Mouse (Mus musculus) CH12.LX (cell line): ENCODE results near the gene Cela1. TPM values are rescaled to one million over a fixed set of nuclear protein-coding genes. Genes with fewer than 3 reads are reported as not detected.

Experiments used
- DNase-seq: peaks from one replicate; pipeline ENCODE4 v3.0.0-alpha.2; 2013; ENCODE audit errors: extremely low read depth
- H3K27ac ChIP-seq: 2 replicates; pipeline ENCODE4 v1.5.1; 2012; ENCODE audit warnings: low read depth, mild to moderate bottlenecking, control low read depth, moderate library complexity; ENCODE audit not compliant: insufficient read depth
- H3K27me3 ChIP-seq: replicated peaks from 2 replicates; pipeline ENCODE3; 2012; ENCODE audit warnings: inconsistent platforms
- H3K36me3 ChIP-seq, 2 experiments: replicated peaks in 1 of 2; 2 replicates each; pipeline versions ENCODE3 to v1.6.1; 2012; ENCODE audit warnings: inconsistent platforms in 1 of 2, low read length in 1 of 2, mild to moderate bottlenecking in 1 of 2, mixed read lengths in 1 of 2, moderate library complexity in 1 of 2; ENCODE audit not compliant: control insufficient read depth in 1 of 2, insufficient read depth in 1 of 2
- H3K4me1 ChIP-seq, 2 experiments: 2 replicates each; pipeline ENCODE4 v1.6.1; 2012; ENCODE audit warnings: inconsistent platforms in 1 of 2, moderate library complexity in 1 of 2; ENCODE audit not compliant: insufficient read depth in 2 of 2, control insufficient read depth in 1 of 2
- H3K4me2 ChIP-seq: 2 replicates; pipeline ENCODE4 v1.6.1; 2012; ENCODE audit warnings: low read depth, mild to moderate bottlenecking, control low read depth; ENCODE audit not compliant: poor library complexity, insufficient read depth, severe bottlenecking
- H3K4me3 ChIP-seq, 3 experiments: fragments of 150-350 bp in 1 of 3; sonication (generic) in 1 of 3; replicated peaks in 1 of 3; 2 replicates each; pipeline versions ENCODE3 to v1.5.1; 2011 to 2012; ENCODE audit warnings: low read depth in 2 of 3, low read length in 2 of 3, mild to moderate bottlenecking in 2 of 3, moderate library complexity in 2 of 3, control low read depth in 1 of 3, improper control_type of control experiment in 1 of 3, inconsistent platforms in 1 of 3, mixed read lengths in 1 of 3; ENCODE audit not compliant: poor library complexity in 1 of 3
- H3K79me2 ChIP-seq: replicated peaks from 2 replicates; pipeline ENCODE4 v1.6.1; 2012; ENCODE audit warnings: mild to moderate bottlenecking, moderate library complexity; ENCODE audit not compliant: control insufficient read depth, poor library complexity, insufficient read depth, severe bottlenecking; ENCODE audit errors: extremely low read depth
- H3K9ac ChIP-seq: 2 replicates; pipeline ENCODE4 v1.6.1; 2012; ENCODE audit warnings: low read depth, mild to moderate bottlenecking, control low read depth, moderate library complexity; ENCODE audit not compliant: insufficient read depth
- H3K9me3 ChIP-seq: replicated peaks from 2 replicates; pipeline ENCODE3; 2012; ENCODE audit warnings: low read length, inconsistent platforms, mixed read lengths
- BHLHE40 ChIP-seq: IDR thresholded peaks from 2 replicates; pipeline ENCODE4 v1.6.1; 2011; ENCODE audit warnings: mild to moderate bottlenecking, low read depth, low read length, improper control_type of control experiment
- CHD1 ChIP-seq: IDR thresholded peaks from 2 replicates; pipeline ENCODE4 v1.6.1; 2012; ENCODE audit warnings: low read depth, low read length, improper control_type of control experiment, inconsistent platforms
- CHD2 ChIP-seq: IDR thresholded peaks from 2 replicates; pipeline ENCODE4 v1.6.1; 2011; ENCODE audit warnings: low read length, improper control_type of control experiment
- CTCF ChIP-seq, 2 experiments: IDR thresholded peaks in 1 of 2; conservative IDR thresholded peaks in 1 of 2; 2 replicates each; pipeline ENCODE4 v1.5.1; 2011 to 2012; ENCODE audit warnings: low read depth in 2 of 2, low read length in 2 of 2, improper control_type of control experiment in 1 of 2, inconsistent platforms in 1 of 2, mild to moderate bottlenecking in 1 of 2, moderate library complexity in 1 of 2
- E2F4 ChIP-seq: IDR thresholded peaks from 2 replicates; pipeline ENCODE4 v1.6.1; 2011; ENCODE audit warnings: low read depth, low read length, improper control_type of control experiment; ENCODE audit not compliant: insufficient replicate concordance
- ELF1 ChIP-seq: IDR thresholded peaks from 2 replicates; pipeline ENCODE4 v1.6.1; 2014; ENCODE audit warnings: low read depth, mild to moderate bottlenecking, inconsistent platforms, low read length, improper control_type of control experiment
- EP300 ChIP-seq: IDR thresholded peaks from 2 replicates; pipeline ENCODE4 v1.6.1; 2011; ENCODE audit warnings: low read length, improper control_type of control experiment
- ETS1 ChIP-seq: conservative IDR thresholded peaks from 2 replicates; pipeline ENCODE4 v1.6.1; 2012; ENCODE audit warnings: low read depth, mild to moderate bottlenecking, inconsistent platforms, low read length, improper control_type of control experiment, moderate library complexity
- GABPA ChIP-seq: IDR thresholded peaks from 2 replicates; pipeline ENCODE4 v1.6.1; 2012; ENCODE audit warnings: low read depth, low read length, improper control_type of control experiment, inconsistent platforms; ENCODE audit not compliant: insufficient replicate concordance
- IRF4 ChIP-seq: IDR thresholded peaks from 2 replicates; pipeline ENCODE4 v1.6.1; 2014; ENCODE audit warnings: low read depth, mild to moderate bottlenecking, inconsistent platforms, low read length, improper control_type of control experiment
- JUN ChIP-seq: IDR thresholded peaks from 2 replicates; pipeline ENCODE4 v1.6.1; 2011; ENCODE audit warnings: low read depth, mild to moderate bottlenecking, low read length, improper control_type of control experiment, moderate library complexity; ENCODE audit not compliant: insufficient read depth
- JUND ChIP-seq: conservative IDR thresholded peaks from 2 replicates; pipeline ENCODE4 v1.6.1; 2011; ENCODE audit warnings: low read depth, low read length, improper control_type of control experiment
- KAT2A ChIP-seq: IDR thresholded peaks from 2 replicates; pipeline ENCODE4 v1.6.1; 2012; ENCODE audit warnings: low read length, improper control_type of control experiment, inconsistent platforms; ENCODE audit not compliant: insufficient replicate concordance
- MAFK ChIP-seq: IDR thresholded peaks from 2 replicates; pipeline ENCODE4 v1.6.1; 2011; ENCODE audit warnings: low read length, improper control_type of control experiment; ENCODE audit not compliant: insufficient replicate concordance
- MEF2A ChIP-seq: IDR thresholded peaks from 2 replicates; pipeline ENCODE4 v1.6.1; 2014; ENCODE audit warnings: low read depth, mild to moderate bottlenecking, inconsistent platforms, low read length, improper control_type of control experiment, borderline replicate concordance
- MXI1 ChIP-seq: IDR thresholded peaks from 2 replicates; pipeline ENCODE4 v1.6.1; 2011; ENCODE audit warnings: mild to moderate bottlenecking, low read depth, low read length, improper control_type of control experiment
- MYC ChIP-seq: IDR thresholded peaks from 2 replicates; pipeline ENCODE4 v1.6.1; 2011; ENCODE audit warnings: low read depth, mild to moderate bottlenecking, improper control_type of control experiment, low read length
- NELFE ChIP-seq: IDR thresholded peaks from 2 replicates; pipeline ENCODE4 v1.6.1; 2011; ENCODE audit warnings: low read depth, low read length, improper control_type of control experiment
- NRF1 ChIP-seq: IDR thresholded peaks from 2 replicates; pipeline ENCODE4 v1.6.1; 2014; ENCODE audit warnings: low read depth, mild to moderate bottlenecking, inconsistent platforms, low read length, improper control_type of control experiment, moderate library complexity
- PAX5 ChIP-seq: IDR thresholded peaks from 2 replicates; pipeline ENCODE4 v1.6.1; 2012; ENCODE audit warnings: low read length, inconsistent platforms, mixed read lengths
- POLR2AphosphoS2 ChIP-seq: IDR thresholded peaks from 2 replicates; pipeline ENCODE4 v1.6.1; 2011; ENCODE audit warnings: low read depth, low read length, improper control_type of control experiment
- RAD21 ChIP-seq: IDR thresholded peaks from 2 replicates; pipeline ENCODE4 v1.6.1; 2011; ENCODE audit warnings: low read depth, mild to moderate bottlenecking, low read length, improper control_type of control experiment, moderate library complexity
- RCOR1 ChIP-seq: conservative IDR thresholded peaks from 2 replicates; pipeline ENCODE4 v1.6.1; 2012; ENCODE audit warnings: low read depth, mild to moderate bottlenecking, inconsistent platforms, low read length, improper control_type of control experiment
- SMC3 ChIP-seq: IDR thresholded peaks from 2 replicates; pipeline ENCODE4 v1.6.1; 2011; ENCODE audit warnings: low read depth, low read length, improper control_type of control experiment
- TBP ChIP-seq: conservative IDR thresholded peaks from 2 replicates; pipeline ENCODE4 v1.6.1; 2011; ENCODE audit warnings: low read depth, low read length, improper control_type of control experiment
- UBTF ChIP-seq: IDR thresholded peaks from 2 replicates; pipeline ENCODE4 v1.6.1; 2012; ENCODE audit warnings: low read depth, mild to moderate bottlenecking, inconsistent platforms, low read length, improper control_type of control experiment, moderate library complexity
- USF1 ChIP-seq: IDR thresholded peaks from 2 replicates; pipeline ENCODE4 v1.6.1; 2014; ENCODE audit warnings: low read depth, mild to moderate bottlenecking, inconsistent platforms, low read length, improper control_type of control experiment
- ZC3H11A ChIP-seq: IDR thresholded peaks from 2 replicates; pipeline ENCODE4 v1.6.1; 2012; ENCODE audit warnings: low read depth, mild to moderate bottlenecking, inconsistent platforms, low read length, improper control_type of control experiment
- ZMIZ1 ChIP-seq: IDR thresholded peaks from 2 replicates; pipeline ENCODE4 v1.6.1; 2012; ENCODE audit warnings: low read depth, mild to moderate bottlenecking, inconsistent platforms, low read length, improper control_type of control experiment
- ZNF384 ChIP-seq: IDR thresholded peaks from 2 replicates; pipeline ENCODE4 v1.6.1; 2012; ENCODE audit warnings: low read depth, low read length, improper control_type of control experiment, inconsistent platforms
- dilution Hi-C: fragments of 300-500 bp; cut with MboI; formaldehyde crosslinking; loops from 2 replicates; pipeline ENCODE4 v1.14.3; 2020; ENCODE audit warnings: low sequenced_read_pairs; ENCODE audit not compliant: extremely low pct_unique_long_range_greater_than_20kb, extremely low pct_ligation_motif_present
- in situ Hi-C: fragments of 300-500 bp; cut with MboI; formaldehyde crosslinking; loops from 3 replicates; pipeline ENCODE4 v1.14.3; 2019; ENCODE audit warnings: low sequenced_read_pairs, low pct_ligation_motif_present, low pct_unique_long_range_greater_than_20kb, mixed read lengths
- polyA plus RNA-seq: library from polyadenylated mRNA; unstranded; fragments of >175 nt; gene quantifications from 2 replicates; pipeline ENCODE4 v1.2.1, GENCODE M21; 2012; ENCODE audit warnings: low read depth; ENCODE audit not compliant: insufficient read length
- total RNA-seq, 2 experiments: library from RNA; depleted of rRNA; stranded (reverse); fragments of 300-350 nt in 1 of 2; fragments of >200 nt in 1 of 2; gene quantifications; 2 replicates each; pipeline ENCODE4 v1.2.3; 2012 to 2014

Cela1 gene
- total and polyA plus RNA-seq, 3 experiments, result 1.3 to 4.8 (median 3.3) TPM

DNA sequence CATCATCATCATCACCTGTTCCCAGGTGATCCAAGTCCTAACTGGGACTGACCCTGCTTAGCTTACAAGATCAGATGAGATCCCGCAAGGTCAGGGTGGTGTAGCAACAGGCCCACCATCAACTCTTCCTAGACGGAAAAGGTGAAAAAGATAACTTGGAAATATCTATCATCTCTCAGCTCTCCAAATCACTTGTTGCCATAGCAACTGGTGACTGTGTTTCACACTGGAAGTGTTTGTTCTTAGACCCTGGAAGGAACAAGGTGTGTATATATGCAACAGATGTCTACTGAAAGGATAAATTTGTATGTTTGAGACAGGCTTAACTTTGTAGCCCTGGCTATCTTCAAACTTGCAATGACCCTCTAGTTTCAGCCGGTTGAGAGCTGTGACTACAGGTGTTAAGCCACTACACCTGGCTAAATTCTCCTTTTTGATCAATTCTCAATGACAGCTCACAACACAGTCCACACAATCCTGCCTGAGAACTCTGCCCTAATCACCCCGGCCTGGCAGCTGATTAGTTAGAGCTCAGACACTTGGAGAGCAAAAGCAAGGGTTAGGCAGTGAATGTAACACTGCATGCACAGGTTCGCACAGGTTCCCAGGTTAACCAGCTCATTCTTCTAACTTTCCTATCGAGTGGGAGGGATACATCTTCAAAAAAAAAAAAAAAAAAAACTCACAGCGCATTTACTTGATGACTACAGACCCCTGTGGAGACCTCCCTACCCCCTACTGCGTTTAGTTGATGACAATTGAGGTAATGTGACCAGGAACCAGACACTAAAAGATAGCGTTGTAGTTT lies 22.1 kb downstream of the Cela1 start:
- Histone ChIP-seq H3K9ac (peak overlapping the region; percentile 85; the same call in 1 of the 2 replicates), H3K4me3 (peak overlapping the region; percentile 8 to 41 (median 29)), H3K27ac (peak overlapping the region; percentile 69), H3K79me2 (peaks cover 49% of the 10 kb centered on the region), H3K36me3 (peaks cover 10 to 38% of the 10 kb centered on the region in 2 experiments), H3K4me1 (peaks cover 20 to 82% of the 10 kb centered on the region in 2 experiments), H3K9me3 (no peaks in the 10 kb centered on the region), H3K27me3 (no peaks in the 10 kb centered on the region), H3K4me2 (peak overlapping the region; percentile 64)
- in situ Hi-C loops (no loop called here), dilution Hi-C loops (no loop called here)
- TF ChIP-seq GABPA (no peak), ZNF384 (peak; percentile 54; the same call in 1 of the 2 replicates), CHD1 (0 out of 2 replicates have a peak, but pooled peaks have one; percentile 16)
- peak; percentile 58 for DNase-seq

DNA sequence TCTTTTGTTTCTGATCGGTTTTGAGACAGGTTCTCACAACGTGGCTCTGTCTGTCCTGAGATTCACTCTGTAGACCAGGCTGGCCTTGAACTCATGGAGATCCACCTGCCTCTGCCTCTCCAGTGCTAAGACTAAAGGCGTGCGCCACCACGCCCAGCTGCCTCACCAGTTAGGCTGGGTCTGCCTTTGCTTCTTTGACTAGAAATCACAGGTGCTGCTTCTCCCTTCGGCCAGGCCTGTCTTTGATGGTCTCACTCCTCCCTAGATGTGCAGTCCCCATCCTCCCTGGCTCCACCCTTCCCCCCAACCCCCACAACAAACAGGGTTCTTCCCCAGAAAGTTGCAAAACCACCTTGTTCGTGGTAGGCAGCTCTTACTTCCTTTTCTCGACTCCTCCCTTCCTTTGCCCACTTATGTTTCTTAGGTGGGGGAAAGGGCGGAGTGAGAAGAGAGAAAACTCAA lies 22.9 kb downstream of the Cela1 start:
- Histone ChIP-seq H3K9ac (no peak overlapping the region), H3K27me3 (no peaks in the 10 kb centered on the region), H3K4me3 (peak overlapping the region in 1 of 3 experiments; percentile 5), H3K4me2 (peak overlapping the region; percentile 64), H3K27ac (peak overlapping the region; percentile 74), H3K79me2 (peaks cover 49% of the 10 kb centered on the region), H3K4me1 (peaks cover 18 to 83% of the 10 kb centered on the region in 2 experiments), H3K9me3 (no peaks in the 10 kb centered on the region), H3K36me3 (peaks cover 17 to 45% of the 10 kb centered on the region in 2 experiments)
- dilution Hi-C loops, result no loop called here
- in situ Hi-C loops, result no loop called here
- peak; percentile 97 for DNase-seq
- 0 out of 2 replicates have a peak, but pooled peaks have one; percentile 37 for TF ChIP-seq KAT2A
- peak; percentile 81 for TF ChIP-seq MYC
- peak; percentile 96 for TF ChIP-seq CHD2
- no peak for TF ChIP-seq JUND
- TF ChIP-seq NELFE, result no peak
- TF ChIP-seq MAFK, result 0 out of 2 replicates have a peak, but pooled peaks have one; percentile 2
- TF ChIP-seq ZC3H11A, result no peak
- peak; percentile 60 for TF ChIP-seq POLR2AphosphoS2
- no peak for TF ChIP-seq ZNF384
- peak; percentile 75 for TF ChIP-seq MXI1
- no peak for TF ChIP-seq RAD21
- peak; percentile 67 for TF ChIP-seq BHLHE40
- peak; percentile 60; the same call in 1 of the 2 replicates for TF ChIP-seq ETS1
- TF ChIP-seq EP300, result peak; percentile 73
- TF ChIP-seq RCOR1, result peak; percentile 79
- TF ChIP-seq CTCF (conservative IDR thresholded peaks at IDR 0.05 in 1 of 2, IDR thresholded peaks at IDR 0.05 in 1 of 2; ENCODE audit: low read depth in 2 of 2, low read length in 2 of 2), result no peak
- peak; percentile 25; the same call in 1 of the 2 replicates for TF ChIP-seq NRF1
- peak; percentile 90 for TF ChIP-seq IRF4
- peak; percentile 12; the same call in 1 of the 2 replicates for TF ChIP-seq ZMIZ1
- TF ChIP-seq SMC3, result peak; percentile 20
- no peak for TF ChIP-seq E2F4
- TF ChIP-seq MEF2A, result peak; percentile 78
- TF ChIP-seq PAX5, result no peak
- no peak for TF ChIP-seq USF1
- peak; percentile 97 for TF ChIP-seq TBP
- no peak for TF ChIP-seq UBTF
- peak; percentile 62 for TF ChIP-seq ELF1
- no peak for TF ChIP-seq CHD1
- no peak for TF ChIP-seq JUN
